Mouse (Mus musculus) liver, adult 2 months (tissue): ENCODE data around the gene Dnaic1.

ENCODE experiments used
- CTCF ChIP-seq: fragments of 200-500 bp; IDR thresholded peaks from 2 replicates; pipeline ENCODE4 v1.5.1; 2011; ENCODE audit warnings: low read depth, low read length, control low read depth
- POLR2A ChIP-seq: fragments of 200-500 bp; IDR thresholded peaks from 2 replicates; pipeline ENCODE4 v1.6.1; 2011; ENCODE audit warnings: low read length, control low read depth; ENCODE audit not compliant: insufficient read depth; ENCODE audit errors: extremely low read depth

GRCm38 (mm10) chr4:41654217-41654616 lies 84.6 kb downstream of the Dnaic1 start:
- TF ChIP-seq CTCF (peak; percentile 86), POLR2A (no peak)
